Mouse (Mus musculus) heart, adult 2 months (tissue): ENCODE results near the gene Flnc.

Source experiments
- CTCF ChIP-seq: fragments of 200-600 bp; IDR thresholded peaks from 2 replicates; pipeline ENCODE4 v1.8.1; 2022; ENCODE audit warnings: antibody characterized with exemption, mild to moderate bottlenecking, moderate library complexity
- EP300 ChIP-seq: fragments of 200-500 bp; IDR thresholded peaks from 2 replicates; pipeline ENCODE4 v1.6.1; 2011; ENCODE audit warnings: low read depth, low read length, control low read depth; ENCODE audit not compliant: insufficient read depth
- POLR2A ChIP-seq: fragments of 200-500 bp; IDR thresholded peaks from 2 replicates; pipeline ENCODE4 v1.6.1; 2011; ENCODE audit warnings: mild to moderate bottlenecking, low read depth, low read length, control low read depth; ENCODE audit not compliant: insufficient read depth

DNA sequence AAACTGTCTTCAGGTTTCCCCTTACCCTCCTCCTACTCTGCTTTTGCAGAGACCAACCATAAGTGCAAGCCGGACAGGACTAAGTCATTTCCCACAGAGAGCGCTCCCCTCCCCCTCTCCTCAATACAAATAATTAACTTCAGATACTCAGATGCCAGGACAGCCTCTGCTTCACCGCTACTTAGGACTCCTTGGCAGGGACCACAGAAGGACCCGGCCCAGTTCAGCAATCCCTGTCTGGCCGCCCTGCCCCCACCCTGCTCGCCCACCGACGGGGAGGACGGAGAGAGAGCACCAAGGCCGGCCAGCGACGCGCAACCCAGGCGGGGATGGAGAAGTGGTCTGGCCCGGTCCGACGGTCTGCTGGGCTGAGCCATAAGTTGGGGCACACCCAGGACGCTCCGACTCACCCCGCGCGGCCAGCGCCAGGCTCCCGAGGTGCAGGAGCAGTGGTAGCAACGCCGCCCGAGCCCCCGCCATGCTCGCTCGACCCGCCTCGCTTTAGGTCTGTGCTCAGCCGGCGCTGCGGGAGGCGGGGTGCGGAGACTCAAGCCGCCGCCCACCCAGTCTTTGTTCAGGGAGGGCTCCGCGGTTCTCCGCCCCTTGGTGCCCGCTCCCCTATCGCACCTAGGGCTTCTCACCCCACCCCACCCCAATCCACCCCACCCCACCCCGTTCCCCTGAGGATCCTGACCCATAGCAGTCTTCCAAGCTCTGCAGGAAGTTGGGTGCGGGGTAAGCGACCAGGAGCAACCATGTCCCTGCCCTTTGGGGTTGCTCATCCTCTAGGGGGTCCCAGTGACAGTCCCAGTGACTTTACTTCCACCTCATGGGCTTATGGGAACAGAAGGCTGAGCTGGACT lies 74.6 kb downstream of the Flnc start, which contains the start of gene Kcp:
- TF ChIP-seq POLR2A (no peak), CTCF (no peak), EP300 (no peak)
